Mouse (Mus musculus): ENCODE measurements around the gene Pi4kb.

The Pi4kb gene

DNA sequence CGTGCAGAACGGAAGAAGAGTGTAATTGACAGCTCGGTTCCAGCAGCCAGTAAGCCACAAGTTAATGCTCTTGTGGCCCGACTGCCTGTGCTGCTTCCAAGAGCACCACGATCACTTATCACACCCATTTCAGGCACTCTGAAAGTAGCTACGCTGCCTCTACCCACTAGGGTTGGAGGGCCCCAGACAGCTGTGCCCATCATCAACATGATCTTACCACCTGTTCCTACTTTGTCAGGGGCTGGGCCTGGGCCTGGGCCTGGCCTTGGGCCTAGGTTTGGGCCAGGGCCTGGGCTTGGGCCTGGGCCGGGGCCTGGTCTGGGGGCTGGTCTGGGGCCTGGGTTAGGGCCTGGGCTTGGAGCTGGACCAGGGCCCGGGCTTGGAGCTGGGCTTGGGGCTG is 16.2 kb upstream of the Pi4kb start:
- DNase-seq = no peak

DNA sequence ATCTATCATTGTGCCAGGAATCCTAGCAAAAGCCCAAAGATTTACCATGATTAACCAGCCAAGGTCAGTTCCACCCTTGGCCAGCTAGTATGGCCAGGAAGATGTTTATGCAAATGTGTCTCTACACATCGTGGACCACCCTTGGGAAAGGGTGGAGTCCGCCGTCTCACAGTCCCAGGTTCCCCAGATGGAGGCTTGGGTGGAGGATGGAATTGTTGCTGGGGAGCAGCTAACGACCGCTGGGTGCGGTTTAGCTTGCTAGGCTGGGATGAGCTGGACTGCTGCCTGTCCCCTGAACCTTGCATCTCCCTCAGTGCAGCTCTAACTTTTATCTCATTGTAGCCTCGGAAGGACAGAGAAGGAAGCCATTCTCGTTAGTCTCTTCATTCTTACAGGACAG is 14.7 kb upstream of the Pi4kb start:
- no peak for DNase-seq

DNA sequence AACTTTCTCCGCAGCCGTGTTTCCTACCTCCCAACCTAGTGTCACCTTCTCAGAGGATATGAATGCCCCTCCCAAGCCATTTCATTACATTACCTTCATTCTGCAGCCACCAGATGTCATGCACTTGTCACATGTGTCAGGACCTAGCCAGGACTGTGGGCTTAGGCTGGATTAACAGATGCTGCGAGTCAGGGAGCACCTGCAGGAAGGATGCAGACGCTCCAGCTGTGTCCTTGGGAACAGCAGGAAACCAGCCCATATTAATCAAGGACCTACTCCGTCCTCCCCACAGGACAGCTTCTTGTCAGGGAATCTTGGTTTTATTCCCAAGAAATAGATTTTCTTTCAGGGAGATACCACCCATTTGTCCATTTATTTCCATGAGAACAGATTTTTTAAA is 14.2 kb upstream of the Pi4kb start:
- no peak for DNase-seq

DNA sequence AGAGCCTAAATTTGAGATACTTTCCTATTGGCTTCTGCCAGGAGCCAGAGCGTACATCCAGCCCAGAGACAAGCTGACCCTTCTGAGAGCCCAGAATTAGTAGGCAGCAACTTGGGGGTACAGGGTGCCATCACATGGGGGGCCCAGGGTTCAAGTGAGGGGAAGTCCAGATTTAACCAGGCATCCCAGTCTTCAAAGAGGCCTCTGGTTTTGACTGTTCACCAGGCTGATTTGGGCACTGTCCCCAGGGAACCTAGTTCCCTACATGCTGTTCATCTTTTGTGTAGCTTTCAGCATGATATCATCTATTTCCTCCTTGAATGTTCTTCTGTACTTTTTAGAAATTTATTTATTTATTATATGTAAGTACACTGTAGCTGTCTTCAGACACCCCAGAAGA is 9.5 kb upstream of the Pi4kb start:
- DNase-seq = no peak

DNA sequence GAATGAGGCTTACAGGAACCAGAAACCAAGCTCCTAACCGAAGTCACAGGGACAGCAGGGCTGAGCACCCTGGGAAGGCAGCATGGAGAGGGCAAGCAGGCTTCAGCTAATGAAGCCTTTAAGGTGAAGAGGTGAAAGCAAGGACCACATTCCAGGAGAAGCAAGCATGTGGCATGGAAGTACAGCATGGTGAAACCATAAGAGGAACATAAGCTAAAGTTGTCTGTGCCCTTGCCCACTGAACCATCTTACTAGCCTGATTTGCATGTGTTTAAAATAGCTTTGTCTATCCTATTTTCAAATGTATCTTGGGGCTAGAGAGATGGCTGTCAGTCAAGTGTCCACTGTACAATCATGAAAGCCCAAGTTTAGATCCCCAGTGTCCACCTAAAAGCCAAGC is 8.7 kb upstream of the Pi4kb start:
- no peak for DNase-seq

DNA sequence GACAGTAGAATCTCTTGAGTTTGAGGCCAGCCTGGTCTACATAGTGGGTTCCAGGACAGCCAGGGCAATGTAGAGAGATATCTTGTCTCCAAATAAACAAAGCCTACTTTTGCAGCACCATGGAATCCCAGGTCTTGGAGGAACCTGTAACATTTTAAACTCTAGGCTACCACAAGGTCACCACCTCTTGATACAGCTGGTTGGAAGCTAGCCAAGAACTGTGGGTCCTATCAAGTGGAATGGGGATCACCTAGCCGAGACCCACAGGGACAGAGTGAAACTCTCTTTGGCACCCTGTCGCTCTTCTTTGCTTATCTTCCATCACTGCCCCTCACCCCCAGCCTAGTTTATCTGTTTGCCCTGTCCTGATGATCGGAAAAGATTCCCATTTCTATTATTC is 2.0 kb upstream of the Pi4kb start:
- DNase-seq = no peak

DNA sequence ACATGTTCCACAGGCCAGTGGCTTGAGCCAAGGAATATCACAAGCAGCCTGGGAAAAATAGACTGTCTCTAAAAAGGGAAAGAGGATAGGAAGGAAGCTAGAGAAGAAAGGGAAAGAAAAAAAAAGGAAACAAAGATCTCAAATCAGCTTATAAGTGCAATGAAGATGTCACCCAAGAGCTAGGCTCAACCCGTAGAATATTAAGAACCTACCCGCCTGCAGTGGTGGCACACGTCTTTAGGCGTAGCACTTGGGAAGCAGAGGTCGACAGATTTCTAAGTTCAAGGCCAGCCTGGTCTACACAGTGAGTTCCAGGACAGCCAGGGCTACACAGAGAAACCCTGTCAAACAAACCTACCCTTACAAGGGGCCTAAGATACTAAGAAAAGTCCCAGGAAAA is 911 bp upstream of the Pi4kb start:
- no peak for DNase-seq

DNA sequence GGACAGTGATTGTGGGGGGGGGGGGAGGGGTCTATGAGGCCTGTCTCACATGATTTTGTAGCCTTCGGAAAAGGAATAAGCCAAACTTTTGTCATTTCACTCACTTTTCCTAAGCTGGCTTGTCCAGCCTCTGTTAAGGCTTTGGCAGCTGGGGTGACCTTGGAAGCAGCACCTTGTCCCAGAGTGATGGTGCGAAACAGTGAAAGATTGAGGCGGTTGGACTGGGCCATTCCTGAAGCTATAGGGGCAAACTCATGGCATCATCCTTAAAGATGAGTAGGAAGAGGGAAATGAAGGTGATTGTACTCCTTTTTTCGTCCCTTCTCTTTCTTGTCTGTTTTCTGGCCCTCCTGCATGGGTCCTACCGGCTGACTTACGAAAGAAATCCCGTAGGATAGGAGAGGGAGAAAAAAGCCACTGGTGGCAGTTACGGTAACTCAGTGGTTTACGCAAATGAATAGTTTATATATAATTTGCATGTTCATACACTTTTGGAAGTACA is 454 bp upstream of the Pi4kb start:
- no peak for DNase-seq

DNA sequence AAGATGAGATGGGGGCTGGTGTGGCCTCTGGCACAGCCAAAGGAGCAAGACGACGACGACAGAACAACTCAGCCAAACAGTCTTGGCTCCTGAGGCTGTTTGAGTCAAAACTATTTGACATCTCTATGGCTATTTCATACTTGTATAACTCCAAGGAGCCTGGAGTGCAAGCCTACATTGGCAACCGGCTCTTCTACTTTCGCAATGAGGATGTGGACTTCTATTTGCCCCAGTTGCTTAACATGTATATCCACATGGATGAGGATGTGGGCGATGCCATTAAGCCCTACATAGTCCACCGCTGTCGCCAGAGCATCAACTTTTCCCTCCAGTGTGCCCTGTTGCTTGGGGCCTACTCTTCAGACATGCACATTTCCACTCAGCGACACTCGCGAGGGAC is 9.8 kb downstream of the Pi4kb start:
- no peak for DNase-seq

DNA sequence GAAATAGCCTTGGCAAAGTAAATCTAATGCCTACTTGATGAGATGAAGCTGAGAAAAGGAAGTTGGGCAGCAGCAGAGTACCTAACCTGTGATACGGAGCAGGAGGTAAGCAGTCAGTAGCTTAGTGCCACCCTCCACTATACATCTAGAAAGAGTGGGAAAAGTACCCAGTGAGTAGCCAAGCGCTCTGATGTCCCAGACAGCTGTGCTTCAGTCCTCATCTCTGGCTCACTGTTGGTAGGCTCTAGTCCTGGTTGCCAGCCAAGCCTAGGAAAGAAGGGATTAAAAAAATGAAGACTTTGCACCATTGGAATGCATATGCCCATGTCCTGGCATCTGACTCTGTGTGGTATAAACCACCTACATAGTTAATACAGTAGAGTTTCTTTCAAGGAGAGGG is 11.0 kb downstream of the Pi4kb start:
- no peak for DNase-seq

DNA sequence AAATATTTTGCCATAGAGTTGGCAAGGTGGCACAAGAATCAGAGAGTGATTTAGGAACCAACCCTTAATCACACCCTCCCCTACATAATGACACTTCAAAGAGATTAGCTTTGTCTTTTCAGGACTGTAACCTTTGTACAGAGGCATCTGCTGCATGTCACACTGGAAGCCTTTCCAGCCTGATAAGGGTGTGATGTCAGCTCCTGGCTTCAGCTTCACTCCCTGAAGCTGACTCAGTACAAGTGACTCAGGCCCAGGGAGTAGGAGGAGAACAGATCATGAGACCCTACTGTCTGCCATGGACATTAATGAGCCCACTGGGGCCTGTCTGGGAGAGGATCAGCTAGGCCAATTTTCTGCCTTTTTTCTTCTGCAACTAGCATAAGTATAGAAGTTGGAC is 13.0 kb downstream of the Pi4kb start:
- no peak for DNase-seq

DNA sequence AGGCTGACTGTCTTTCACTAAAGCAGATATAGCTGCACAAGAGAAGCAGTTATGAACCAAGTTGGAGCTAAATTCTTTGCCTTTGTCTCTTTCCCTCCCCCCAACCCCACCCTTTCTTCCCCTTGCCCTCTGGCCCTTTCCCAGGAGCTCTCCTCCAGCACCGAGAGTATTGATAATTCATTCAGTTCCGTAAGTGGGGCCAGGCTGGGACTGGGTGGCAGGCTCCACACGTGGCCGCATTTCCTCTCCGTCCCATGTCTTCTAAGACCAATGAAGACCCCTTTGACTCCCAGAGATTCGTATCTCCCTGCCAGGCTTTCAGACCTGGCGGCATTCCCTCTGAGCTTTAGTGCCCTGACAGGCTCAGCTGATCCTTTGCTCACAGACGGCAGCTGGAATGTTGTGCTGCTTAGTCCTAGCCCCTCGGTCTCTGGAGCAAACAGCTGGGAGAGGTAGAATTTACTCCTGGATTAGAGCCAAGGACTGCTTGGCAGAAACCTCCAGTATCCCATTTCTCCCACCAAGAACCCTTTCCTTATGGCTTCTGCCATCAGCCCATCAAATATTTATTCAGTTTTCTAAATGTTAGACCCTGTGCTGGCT is 14.7 kb downstream of the Pi4kb start:
- DNase-seq = no peak

DNA sequence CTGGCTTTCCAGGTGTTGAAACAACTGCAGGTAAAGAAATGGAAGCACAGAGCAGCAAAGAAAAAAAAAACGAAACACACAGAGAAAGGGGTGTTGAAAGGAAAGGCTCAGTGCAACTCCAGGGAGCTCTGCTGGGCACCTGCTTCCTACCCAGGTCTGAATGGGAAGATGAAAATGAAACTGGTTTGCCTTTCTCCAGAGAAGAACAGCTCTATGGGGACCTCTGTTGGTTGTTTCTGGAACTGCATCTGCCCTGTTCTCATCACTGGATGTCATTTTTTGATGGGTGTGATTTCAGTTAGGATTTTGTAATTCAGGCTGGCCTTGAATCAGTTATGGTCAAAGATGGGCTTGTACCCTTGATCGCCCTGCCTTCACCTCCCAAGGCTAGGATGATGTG is 22.4 kb downstream of the Pi4kb start:
- DNase-seq = peak; percentile 86

DNA sequence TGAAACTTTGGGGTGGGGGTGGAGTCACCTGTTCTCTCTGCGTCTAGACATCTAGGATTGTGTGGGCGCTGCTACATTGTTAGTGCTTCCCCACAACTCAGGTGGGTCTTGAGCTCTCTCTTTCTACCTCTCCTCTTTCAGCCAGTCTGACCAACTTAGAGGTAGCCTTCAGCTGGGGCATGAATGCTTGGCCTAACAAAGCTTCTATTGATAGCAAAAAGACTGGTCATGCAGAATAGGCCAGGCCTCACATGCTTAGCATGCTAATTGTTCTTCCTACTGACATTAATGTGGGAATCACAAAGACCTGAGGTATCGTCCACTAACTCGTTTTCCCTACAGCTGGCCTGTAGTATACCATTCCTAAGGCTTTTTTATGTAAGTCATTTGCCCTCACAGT is 28.0 kb downstream of the Pi4kb start:
- no peak for DNase-seq

DNA sequence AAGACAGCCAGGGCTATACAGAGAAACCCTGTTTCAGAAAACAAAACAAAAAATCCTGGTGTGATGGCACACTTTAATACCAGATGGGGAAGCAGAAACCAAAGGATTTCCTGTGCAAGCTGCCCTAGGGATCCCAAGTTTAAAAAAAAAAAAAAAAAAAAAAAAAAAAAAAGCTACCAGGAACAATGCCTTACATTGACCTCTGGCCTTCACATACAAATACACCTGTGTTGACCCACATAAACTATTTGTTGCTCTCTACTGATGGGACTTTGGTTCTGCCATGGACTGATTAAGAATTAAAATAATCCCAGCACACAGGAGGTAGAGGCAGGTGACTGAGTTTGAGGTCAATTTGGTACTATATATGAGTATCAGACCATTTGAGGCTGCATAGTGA is 28.7 kb downstream of the Pi4kb start:
- no peak for DNase-seq

DNA sequence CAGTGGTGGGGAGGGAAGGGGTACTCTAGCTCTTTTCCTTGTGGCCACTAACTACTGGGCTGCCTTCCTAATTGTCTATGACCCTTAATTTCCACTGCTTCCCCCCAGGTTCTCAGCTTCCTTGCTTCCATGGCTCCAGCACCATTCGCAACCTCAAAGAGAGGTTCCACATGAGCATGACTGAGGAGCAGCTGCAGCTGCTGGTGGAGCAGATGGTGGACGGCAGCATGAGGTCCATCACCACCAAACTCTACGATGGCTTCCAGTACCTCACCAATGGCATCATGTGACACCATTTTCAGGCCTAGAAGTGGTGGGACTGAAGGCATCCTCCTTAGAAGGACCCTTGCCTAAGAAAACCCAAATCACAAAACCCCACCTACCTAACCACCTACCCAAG is 31.1 kb downstream of the Pi4kb start:
- no peak for DNase-seq

DNA sequence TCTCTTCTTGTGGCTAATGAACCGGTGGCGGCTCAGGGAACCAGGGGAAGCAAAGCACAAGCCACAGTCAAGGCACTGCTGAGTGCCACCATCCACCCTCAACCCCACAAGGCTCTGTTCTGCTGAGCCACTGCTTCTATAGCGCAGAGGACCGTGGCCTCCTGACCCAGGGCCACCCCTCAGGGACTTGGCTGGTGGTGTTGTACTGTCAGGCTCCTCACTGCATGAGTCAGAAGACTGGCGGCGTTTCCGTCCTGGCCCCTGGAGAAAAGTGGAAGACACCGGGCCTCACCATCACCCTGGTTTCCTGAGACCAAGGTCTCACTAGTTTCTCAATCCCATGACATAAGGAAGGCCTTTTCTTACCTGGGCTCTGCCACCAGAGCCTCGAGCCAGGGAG is 33.2 kb downstream of the Pi4kb start:
- DNase-seq = no peak

DNA sequence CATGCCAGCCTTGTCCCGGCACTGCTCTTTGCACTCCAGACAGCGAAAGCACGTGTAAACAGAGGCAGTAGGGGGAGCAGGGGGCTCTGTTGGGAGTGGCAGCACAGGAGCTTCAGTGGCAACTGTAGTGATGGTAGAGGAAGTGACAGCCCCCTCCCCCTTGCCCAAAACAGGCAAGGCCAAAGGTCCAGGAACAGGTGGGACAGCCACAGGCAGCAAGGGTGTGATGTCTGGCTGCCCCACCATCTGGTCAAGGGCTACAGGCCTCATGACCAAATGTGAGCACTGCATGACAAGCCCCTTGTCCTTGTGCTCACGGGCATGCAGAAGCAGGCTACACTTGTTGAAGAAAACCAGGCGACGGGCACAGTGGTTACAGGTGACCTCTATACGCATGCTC is 35.9 kb downstream of the Pi4kb start:
- DNase-seq = no peak

DNA sequence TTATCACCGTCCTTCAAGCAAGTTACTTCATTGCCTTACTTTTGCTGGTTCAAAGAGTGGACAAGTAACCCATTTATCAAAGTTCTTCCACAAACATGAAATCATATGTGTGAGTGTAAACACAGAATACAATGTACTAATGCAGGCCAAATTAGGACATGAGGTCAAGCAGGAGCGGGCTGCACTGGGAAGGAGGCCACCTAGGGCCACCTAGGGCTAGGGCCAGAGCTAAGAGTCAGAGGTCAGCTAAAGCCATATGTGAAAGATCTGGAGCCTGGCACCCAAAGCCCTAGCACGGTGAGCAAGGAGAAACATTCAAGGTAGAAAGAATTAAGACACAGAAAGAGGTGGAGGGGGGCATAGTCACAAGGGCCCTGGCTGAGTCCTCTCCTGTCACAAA is 38.5 kb downstream of the Pi4kb start:
- no peak for DNase-seq

DNA sequence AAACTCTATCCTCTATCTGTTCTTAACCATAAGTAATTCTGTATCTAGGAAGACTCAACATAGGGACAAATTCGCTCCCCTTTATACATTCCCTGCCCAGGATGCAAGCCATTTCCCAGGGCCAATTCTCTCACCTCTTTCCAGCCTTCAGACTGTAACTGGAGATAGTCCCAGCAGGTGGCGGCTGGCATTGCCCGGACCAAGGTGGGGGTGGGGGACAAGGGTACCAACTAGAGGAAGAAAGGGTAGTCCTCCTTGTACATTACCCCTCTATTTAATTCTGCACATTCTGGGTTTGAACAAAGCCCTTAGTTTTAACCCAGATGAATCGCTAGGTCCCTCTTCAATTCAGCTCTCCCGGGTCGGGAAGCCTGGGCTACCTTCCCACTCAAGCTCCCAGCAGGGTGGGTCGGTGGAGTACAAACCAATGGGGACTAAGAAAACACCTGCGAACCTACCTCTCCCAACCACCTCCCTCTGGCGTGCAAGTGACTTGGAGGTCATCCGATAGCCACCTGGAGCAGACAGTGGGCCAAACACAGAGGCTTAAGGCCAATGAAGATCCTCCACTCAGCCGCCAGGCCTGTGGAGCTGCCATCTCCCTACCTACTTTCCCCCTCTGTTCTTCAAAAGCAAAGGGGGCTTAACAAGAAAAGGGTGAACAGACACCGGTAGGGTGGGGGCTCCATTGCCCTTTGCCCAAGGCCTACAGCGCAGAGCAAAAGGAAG is 39.3 kb downstream of the Pi4kb start:
- no peak for DNase-seq

DNA sequence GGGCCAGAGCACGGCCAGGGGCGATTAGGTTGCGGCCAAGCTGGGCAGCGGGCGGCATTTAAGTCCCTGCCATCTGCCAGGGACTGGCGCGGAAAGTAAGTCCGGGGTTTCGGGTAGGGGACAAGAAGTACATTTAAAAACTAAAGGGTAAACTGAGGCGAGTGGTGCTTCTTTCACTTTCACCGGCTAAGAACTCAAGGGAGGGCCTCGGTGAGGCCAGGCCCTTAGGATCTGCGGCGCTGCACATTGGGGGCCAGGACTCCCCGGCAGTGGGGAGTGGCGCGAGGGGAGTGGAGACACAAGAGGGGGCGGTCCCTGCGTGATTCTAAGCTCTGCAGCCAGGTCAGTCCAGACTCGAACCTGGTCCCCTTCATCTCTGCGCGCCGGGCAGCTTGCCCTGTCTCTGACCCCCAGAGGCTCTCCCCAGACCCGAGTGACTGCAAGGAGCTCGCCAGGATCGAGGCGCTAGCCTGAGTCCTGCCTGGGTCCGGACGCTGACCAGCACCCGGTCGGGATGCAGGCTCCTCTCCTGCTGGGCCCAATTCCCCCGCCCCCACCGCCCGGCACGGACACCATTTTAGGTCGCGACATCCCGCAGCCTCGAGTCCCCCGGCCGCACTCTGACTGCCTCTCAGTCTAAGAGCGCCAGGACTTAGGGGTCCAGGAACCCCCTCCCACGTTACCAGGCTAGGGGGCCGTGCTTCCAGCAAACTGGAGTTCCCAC is 40.1 kb downstream of the Pi4kb start:
- DNase-seq = peak; percentile 56

DNA sequence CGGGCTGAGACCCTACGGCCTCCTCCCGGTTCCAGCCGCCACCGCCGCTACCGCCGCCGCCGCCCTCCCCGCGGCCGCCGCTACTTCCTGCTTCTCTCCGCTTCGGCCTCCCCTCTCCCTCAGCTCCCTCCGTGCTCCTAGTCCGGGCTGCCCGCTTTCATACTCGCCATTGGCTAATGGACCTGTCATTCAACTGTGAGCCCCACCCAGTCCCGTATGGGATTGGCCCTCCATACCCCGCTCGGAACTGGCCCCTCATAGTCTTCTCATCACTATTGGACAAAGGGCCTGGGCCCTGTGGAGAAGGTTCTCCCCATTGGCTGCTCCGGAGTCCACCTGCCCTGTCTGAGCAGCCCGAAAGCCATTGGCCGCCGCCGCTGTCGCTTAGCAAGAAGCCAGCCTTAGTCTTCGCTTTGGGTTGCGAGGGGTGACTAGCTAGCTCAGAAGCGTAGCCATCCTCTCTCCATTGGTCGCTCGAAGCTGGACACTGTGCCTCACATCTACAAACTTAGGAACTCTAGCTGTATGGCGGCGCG is 40.9 kb downstream of the Pi4kb start, which contains the start of gene Zfp687:
Zfp687 (minus strand) TSS at position 112 of the 536 bp plus-strand sequence.
- DNase-seq = peak; percentile 100

DNA sequence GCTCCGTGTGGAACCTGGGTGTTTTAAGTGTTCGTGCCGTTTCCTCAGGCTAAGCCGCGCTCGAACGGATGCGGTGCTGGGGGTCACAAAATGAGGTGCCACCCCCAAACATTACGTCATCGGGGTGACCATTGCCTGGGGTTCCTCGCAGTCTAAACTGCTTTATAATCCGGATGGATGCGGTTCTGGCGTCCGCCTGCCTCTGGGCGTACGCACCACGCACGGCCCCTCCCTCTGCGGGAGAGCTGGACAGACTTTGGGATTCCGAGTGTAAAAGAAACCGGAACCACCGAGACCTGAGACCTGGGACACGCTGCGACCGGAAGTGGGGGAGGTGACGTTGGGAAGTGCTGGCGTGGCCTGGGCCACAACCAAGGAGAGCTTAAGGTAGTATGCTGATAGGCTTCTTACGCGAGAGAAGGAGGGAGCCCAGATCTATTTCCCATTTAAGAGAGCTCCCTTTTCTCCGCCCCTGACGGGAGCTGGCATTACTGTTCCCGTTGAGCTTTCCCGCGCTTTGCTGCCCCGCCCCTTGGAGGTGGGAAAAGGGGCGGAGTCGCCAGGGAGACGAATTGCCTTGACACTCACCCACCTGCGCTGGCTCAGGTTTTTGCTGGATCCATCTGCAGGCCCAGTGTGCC is 41.5 kb downstream of the Pi4kb start:
- peak; percentile 95 for DNase-seq
